Mouse (Mus musculus): Measurements from ENCODE around the gene 3110082I17Rik.
A peak's percentile ranks its signal among the peaks of the same experiment; 100 is the strongest.
"Not testable (repeated sequence)": the region's sequence is repeated elsewhere in the genome, so short reads cannot be mapped to it uniquely, and the experiment has no call there.

The 3110082I17Rik gene

DNA sequence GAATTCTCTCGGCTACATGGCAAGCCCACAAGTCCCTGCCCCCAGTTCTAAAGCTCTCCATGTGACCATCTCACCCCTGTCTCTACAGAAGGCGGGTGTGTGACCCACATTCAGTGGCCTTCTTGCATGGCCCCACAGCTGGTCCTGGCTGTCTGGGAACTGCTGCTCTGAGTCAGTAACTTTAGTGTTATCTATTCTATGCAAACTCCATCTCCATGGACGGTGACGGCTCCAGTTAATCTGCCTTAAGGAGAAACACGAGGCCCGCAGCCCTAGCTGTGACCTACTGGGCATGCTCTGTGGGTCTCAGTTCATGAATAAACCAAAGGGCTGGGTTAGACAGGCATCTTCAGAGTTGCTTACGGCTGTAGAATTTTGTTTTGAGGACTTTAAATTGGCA is 65.9 kb downstream of the 3110082I17Rik start:
- no peak for DNase-seq (ENCODE audit: low spot score)

DNA sequence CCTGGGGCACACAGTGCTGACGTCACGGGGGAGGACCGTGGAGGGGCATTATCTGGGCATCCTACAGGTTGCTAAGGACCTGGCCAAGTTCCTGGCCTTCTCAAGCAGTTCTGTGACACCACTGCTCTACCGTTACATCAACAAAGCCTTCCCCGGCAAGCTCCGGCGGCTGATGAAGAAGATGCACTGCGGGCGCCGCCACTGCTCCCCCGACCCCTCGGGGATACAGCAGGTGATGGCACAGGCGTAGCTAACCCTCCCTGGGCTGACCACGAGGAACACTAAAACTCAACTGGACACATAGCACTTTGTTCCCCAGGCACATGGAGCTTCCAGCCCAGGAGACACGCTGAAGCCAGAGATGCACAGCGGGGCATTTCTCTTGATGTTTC is 67.1 kb downstream of the 3110082I17Rik start:
- no peak for DNase-seq (ENCODE audit: low spot score)

DNA sequence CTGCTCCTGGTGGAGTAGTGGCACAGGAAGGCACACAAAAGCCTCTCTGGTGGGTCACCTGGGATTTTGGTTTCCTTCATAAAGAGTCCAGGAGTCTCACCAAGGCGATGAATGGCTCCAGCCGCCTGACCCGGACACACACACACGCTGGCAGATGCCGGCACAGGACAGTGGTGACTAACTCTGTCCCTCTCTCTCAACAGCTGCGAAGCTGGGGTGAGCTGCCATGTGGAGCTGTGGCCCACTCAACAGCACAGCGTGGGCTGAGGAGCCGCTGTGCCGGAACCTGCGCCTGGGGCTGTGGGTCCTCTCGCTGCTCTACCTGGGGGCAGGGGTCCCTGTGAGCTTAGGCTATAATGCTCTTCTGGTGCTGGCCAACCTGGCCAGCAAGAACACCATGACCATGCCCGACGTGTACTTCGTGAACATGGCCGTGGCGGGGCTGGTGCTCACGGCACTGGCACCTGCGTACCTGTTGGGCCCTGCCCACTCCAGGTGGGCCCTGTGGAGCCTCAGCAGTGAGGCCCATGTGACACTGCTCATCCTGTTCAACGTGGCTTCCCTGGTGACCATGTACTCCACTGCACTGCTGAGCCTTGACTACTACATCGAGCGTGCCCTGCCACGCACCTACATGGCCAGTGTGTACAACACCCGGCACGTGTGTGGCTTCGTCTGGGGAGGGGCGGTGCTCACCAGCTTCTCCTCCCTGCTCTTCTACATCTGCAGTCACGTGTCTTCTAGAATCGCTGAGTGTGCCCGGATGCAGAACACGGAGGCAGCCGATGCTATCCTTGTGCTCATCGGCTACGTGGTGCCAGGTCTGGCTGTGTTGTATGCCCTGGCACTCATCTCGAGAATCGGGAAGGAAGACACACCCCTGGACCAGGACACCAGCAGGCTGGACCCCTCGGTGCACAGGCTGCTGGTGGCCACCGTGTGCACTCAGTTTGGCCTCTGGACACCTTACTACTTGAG is 67.8 kb downstream of the 3110082I17Rik start:
- no peak for DNase-seq (ENCODE audit: low spot score)

DNA sequence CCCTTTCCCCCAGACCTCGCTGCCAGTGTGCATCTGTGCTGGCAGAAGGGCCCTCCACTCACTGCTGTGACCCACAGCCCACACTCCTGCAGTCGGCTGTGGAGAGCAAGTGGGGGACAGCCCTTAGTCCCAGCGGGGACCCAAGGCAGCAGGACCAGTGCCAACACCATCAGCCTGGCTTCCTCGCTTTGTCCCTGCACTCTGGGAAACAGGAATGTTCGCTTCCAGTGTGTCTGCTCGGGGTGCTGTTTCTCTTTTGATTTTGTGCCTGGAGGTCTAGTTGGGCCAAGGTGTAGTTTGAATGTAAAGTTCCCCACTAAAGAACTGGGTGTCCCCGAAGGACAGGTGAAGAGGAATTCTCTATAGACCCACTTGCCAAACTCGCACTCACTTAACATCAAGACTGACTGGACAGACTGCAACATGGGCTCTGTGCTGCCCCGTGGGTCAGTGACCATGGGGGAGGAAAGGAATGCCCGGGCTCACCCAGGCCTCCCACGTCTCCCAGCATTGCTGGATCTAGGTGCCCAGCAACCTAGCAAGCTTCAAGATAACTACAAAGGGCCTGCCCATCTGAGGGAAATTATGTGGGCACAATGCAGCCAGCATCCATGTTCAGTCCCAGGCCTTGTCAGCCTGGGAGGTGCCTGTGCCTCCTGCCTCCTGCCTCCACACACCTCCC is 68.9 kb downstream of the 3110082I17Rik start:
- no peak for DNase-seq (ENCODE audit: low spot score)

- DNase-seq (ENCODE audit: low spot score): not testable (repeated sequence)
Measured at GRCm38 (mm10) chr5:139390324-139391119, 69.8 kb downstream of the 3110082I17Rik start.

DNA sequence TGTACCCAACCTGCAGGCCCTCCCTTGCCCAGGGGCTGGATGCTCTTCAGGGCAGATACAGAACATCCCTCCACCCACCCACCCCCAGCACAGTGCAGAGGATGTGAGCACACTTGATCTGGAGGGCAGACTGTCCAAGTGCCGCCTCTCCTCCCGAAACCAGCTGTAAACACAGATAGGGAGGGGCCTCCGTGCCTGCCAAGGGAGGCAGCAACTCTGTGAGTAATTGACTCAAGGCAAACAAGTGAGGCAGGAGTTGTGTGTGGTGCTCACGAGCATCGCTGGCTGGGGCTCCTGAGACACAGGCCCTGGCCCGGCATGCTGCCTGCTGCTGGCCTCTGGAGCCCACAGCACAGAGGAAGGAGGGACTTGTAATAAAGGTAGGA is 70.7 kb downstream of the 3110082I17Rik start:
- peak; percentile 76 for DNase-seq (ENCODE audit: low spot score)

GRCm38 (mm10) chr5:139388694-139389675 is 71.3 kb downstream of the 3110082I17Rik start:
- DNase-seq (ENCODE audit: low spot score): no peak

- no peak for DNase-seq (ENCODE audit: low spot score)
Measured at GRCm38 (mm10) chr5:139388195-139388570, 72.1 kb downstream of the 3110082I17Rik start.

DNA sequence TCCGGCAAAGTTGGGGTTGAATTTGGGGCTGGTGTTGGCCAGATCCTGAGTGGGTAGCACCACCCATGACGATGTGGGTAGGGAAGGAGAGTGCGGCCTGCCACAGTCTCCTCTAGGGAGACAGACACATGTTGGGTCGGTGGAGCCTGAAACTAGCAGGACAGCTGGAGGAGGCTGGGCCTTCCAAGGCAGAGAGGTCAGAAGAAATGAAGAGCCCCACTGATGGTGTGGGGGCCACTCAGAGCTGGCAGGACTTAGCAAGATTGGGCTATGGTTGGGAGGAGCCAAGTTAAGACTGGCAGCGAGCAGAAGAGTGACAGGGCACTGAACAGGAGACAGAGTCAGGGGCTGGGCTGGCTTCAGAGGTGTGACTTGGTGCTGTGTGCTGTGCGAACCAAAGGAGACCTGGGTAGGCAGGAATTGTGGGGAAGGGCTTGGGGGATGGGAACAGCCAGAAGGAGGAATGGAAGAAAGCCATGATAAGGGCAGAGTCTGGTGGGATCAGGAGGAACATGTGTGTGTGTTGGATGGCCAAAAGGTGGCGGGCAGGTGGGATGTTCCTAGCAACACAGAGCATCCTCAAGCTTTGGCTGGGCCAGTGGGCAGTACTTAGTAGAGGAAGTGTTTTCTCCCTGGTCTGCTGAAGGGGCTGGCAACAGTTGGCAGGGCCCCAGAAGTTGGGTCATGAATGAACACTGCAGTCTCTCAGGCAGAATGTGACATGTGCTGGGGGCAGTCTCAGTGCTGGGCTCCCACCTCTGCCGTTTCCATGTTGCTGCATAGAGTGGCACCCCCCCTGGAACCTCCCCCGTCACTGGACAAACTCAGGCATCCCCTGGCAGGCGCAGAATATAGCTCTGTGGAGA is 72.8 kb downstream of the 3110082I17Rik start:
- no peak for DNase-seq (ENCODE audit: low spot score)

DNA sequence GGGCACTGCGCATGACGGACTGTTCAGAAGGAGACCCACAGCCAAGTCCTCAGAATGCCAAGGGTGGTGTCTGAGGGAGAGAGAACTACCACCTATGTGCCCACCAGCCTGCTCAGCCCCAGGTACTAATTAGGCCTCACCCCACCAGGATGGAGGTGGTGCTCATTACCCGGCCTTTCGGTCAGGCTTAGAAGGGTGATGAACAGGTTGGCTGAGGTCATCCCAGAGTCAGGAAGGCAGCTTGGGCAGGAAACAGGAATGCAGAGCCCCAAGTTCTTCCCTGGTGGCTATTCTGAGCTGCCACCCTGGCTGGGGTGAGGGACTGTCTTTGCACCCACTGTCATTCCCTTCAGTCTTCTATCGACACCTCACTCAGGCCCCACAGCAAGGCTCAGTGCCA is 74.3 kb downstream of the 3110082I17Rik start:
- DNase-seq (ENCODE audit: low spot score): no peak

- no peak for DNase-seq (ENCODE audit: low spot score)
Measured at GRCm38 (mm10) chr5:139384531-139384930, 75.8 kb downstream of the 3110082I17Rik start.

- no peak for DNase-seq (ENCODE audit: low spot score)
Measured at GRCm38 (mm10) chr5:139383234-139383633, 77.1 kb downstream of the 3110082I17Rik start.

DNA sequence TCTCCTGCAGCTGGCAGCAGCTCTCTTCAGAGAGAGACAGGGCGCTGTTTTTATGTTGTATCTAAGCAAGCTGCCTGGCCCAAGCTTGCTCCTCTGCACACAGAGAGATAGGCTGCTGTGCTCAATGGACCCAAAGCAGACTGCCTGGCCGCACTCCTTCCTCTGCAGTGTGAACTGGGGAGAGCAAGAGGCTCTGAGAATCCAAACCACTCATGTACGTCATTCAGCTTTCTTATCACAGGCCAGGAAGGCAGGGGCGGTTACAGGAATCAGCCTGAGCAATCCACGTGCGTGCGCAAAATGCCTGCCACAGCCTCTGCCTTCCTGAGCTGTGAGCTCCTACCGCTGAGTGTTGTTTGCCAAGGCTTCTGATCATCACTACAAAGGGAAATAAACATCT is 77.6 kb downstream of the 3110082I17Rik start:
- no peak for DNase-seq (ENCODE audit: low spot score)

GRCm38 (mm10) chr5:139381586-139382513 is 78.5 kb downstream of the 3110082I17Rik start:
- DNase-seq (ENCODE audit: low spot score): no peak

DNA sequence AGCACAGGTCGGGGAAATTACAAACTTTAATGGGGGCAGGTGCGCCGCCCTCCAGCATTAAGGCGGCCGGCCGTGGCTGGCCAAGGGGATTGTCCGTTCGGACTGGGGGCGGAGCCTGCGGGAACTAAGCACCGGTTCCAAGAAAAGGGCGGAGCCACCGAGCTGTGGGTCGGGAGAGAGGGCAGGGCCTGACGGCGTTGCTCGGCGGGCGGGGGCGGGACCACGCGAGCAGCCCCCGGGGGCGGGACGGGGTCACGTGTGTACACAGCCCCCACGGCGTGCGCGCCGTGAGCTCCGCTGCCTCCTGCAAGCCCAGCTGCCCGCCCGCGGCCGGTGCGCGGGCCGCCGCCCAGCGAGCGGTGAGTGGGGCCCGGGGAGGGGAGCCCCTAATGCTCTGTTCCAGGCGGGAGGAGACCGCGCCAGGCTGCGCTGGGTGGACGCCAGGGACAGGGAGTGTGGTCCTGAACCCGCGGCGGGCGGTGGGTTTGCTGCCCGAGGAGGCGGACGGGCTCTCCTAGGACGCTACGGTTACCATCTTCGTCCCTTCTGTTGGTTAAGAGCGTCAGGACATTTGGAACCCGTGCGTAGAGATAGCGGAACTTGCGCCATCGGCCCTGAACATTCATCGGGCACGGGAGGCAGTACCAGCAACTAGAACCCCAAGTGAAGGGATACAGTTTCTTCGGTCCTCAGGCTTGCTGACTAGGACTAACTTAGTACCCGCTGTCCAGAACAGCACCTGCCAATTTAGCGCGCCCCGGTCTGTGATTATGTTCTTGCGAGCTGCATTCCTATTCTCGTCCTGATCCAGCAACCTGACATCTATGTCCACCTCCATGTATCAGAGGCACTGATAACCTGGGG is 79.7 kb downstream of the 3110082I17Rik start:
- DNase-seq (ENCODE audit: low spot score): peak; percentile 96

- no peak for DNase-seq (ENCODE audit: low spot score)
Measured at GRCm38 (mm10) chr5:139379771-139380384, 80.4 kb downstream of the 3110082I17Rik start.

- DNase-seq (ENCODE audit: low spot score): peak; percentile 83
Measured at GRCm38 (mm10) chr5:139378986-139379629, 81.2 kb downstream of the 3110082I17Rik start.

Data from ovary, adult 18-20 months (tissue).